Mouse (Mus musculus): ENCODE results near the gene Ecpas. TPM values are rescaled to one million over a fixed set of nuclear protein-coding genes. Genes with fewer than 3 reads are reported as not detected.

Gene Ecpas
- polyA plus RNA-seq, 1 experiment from 2014 or later = 12.7 TPM

- WGBS (ENCODE audit: insufficient replicate concordance) = 2% methylated on average over 3 of the region's 3 CpGs
- Histone ChIP-seq H3K9ac (ENCODE audit: low read depth, low read length) (no peak overlapping the region), H3K27ac (ENCODE audit: low read length) (no peak overlapping the region), H3K4me1 (ENCODE audit: control insufficient read depth, low read depth, low read length) (peaks cover 21% of the 10 kb centered on the region), H3K27me3 (ENCODE audit: control insufficient read depth, insufficient read depth, low read depth, low read length) (no peaks in the 10 kb centered on the region), H3K4me2 (ENCODE audit: low read depth, low read length) (peak overlapping the region; percentile 87; the same call in 1 of the 2 replicates), H3K36me3 (ENCODE audit: control insufficient read depth, insufficient read depth) (no peaks in the 10 kb centered on the region), H3K9me3 (replicated peaks; ENCODE audit: control insufficient read depth, low read length) (no peaks in the 10 kb centered on the region), H3K4me3 (ENCODE audit: low read depth, low read length) (no peak overlapping the region)
- no peak for ATAC-seq (ENCODE audit: low read depth)
Observed at GRCm38 (mm10) chr4:58913336-58914026, 932 bp upstream of the Ecpas start.

GRCm38 (mm10) chr4:58911831-58912628 is 519 bp downstream of the Ecpas start:
- under 1% methylated on average over 101 of the region's 126 CpGs for WGBS (ENCODE audit: insufficient replicate concordance)
- Histone ChIP-seq H3K27me3 (ENCODE audit: control insufficient read depth, insufficient read depth, low read depth, low read length) (no peaks in the 10 kb centered on the region), H3K4me3 (ENCODE audit: low read depth, low read length) (peak overlapping the region; percentile 96), H3K4me1 (ENCODE audit: control insufficient read depth, low read depth, low read length) (peaks cover 21% of the 10 kb centered on the region), H3K9me3 (replicated peaks; ENCODE audit: control insufficient read depth, low read length) (no peaks in the 10 kb centered on the region), H3K9ac (ENCODE audit: low read depth, low read length) (peak overlapping the region; percentile 95), H3K36me3 (ENCODE audit: control insufficient read depth, insufficient read depth) (no peaks in the 10 kb centered on the region), H3K27ac (ENCODE audit: low read length) (peak overlapping the region; percentile 90), H3K4me2 (ENCODE audit: low read depth, low read length) (peak overlapping the region; percentile 87)
- peak; percentile 59 for ATAC-seq (ENCODE audit: low read depth)

DNA sequence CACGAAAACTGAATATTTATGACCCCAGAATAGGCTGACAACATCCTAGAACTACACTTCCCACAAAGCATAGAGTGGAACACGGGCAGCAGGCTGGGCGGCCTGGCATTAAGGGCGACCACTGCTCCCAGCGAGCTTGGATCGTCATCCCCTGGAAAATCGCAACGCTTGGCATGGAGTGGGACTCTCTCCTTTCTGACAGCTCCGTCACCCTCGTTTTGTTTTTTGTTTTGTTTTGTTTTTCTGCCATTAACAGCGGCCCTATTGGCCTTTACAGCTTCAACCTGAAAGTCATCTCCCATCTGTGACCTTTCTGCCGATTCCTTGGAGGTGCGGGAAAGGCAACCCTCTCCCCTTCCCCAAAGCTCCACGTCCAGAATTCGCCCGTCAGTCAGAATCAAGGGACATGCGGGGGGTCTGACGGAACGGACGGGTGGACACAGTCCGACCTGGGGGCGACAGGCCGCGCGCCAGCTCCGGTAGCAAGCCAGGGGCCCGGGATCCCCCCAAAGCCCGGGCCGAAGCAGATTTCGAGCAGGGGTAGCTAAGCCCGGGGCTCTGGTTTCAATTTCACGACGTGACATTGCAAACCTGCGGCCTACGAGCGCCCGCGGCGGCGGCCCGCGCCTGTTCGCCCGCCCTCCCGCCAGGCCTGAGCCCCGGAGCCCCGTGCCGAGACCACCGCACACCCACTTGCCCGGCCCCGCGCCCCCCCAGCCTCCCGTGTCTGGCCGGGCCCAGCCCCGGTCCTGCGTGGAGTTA is 1.3 kb downstream of the Ecpas start:
- Histone ChIP-seq H3K36me3 (ENCODE audit: control insufficient read depth, insufficient read depth) (no peaks in the 10 kb centered on the region), H3K4me1 (ENCODE audit: control insufficient read depth, low read depth, low read length) (peaks cover 21% of the 10 kb centered on the region), H3K4me3 (ENCODE audit: low read depth, low read length) (peak overlapping the region; percentile 96), H3K27me3 (ENCODE audit: control insufficient read depth, insufficient read depth, low read depth, low read length) (no peaks in the 10 kb centered on the region), H3K9ac (ENCODE audit: low read depth, low read length) (peak overlapping the region; percentile 95), H3K27ac (ENCODE audit: low read length) (peak overlapping the region; percentile 90), H3K9me3 (replicated peaks; ENCODE audit: control insufficient read depth, low read length) (no peaks in the 10 kb centered on the region), H3K4me2 (ENCODE audit: low read depth, low read length) (peak overlapping the region; percentile 87)
- ATAC-seq (ENCODE audit: low read depth) = peak; percentile 52
- under 1% methylated on average over 53 of the region's 56 CpGs for WGBS (ENCODE audit: insufficient replicate concordance)

- peaks cover 21% of the 10 kb centered on the region for H3K4me1 ChIP-seq (ENCODE audit: control insufficient read depth, low read depth, low read length)
- ATAC-seq (ENCODE audit: low read depth) = no peak
- peak overlapping the region; percentile 96 for H3K4me3 ChIP-seq (ENCODE audit: low read depth, low read length)
- H3K9ac ChIP-seq (ENCODE audit: low read depth, low read length) = peak overlapping the region; percentile 95
- H3K27ac ChIP-seq (ENCODE audit: low read length) = no peak overlapping the region
- H3K27me3 ChIP-seq (ENCODE audit: control insufficient read depth, insufficient read depth, low read depth, low read length) = no peaks in the 10 kb centered on the region
- H3K9me3 ChIP-seq (replicated peaks; ENCODE audit: control insufficient read depth, low read length) = no peaks in the 10 kb centered on the region
- 33% methylated on average over 16 of the region's 16 CpGs for WGBS (ENCODE audit: insufficient replicate concordance)
- H3K36me3 ChIP-seq (ENCODE audit: control insufficient read depth, insufficient read depth) = no peaks in the 10 kb centered on the region
- H3K4me2 ChIP-seq (ENCODE audit: low read depth, low read length) = peak overlapping the region; percentile 87
Observed at GRCm38 (mm10) chr4:58910175-58911068, 2.1 kb downstream of the Ecpas start.

DNA sequence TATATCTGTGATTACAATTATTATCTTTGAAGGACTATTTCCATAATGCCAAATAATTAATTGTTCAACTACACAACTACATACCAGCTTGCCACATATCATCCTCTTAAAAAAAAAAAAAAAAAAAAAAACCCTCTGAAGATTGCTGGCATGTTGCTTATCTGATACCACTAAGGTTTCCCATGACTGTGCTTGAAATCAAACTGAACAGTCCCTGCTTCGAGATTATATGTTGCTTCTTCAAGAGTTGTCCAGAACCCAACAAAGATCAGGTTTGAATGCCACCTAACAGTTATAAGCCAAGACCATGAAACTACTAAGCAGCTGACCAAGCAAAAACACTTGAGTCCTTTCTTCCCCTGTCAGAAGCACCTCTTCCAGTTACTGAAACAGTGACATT is 5.1 kb downstream of the Ecpas start:
- Histone ChIP-seq H3K4me2 (ENCODE audit: low read depth, low read length) (no peak overlapping the region), H3K27ac (ENCODE audit: low read length) (no peak overlapping the region), H3K36me3 (ENCODE audit: control insufficient read depth, insufficient read depth) (no peaks in the 10 kb centered on the region), H3K4me3 (ENCODE audit: low read depth, low read length) (no peak overlapping the region), H3K9me3 (replicated peaks; ENCODE audit: control insufficient read depth, low read length) (no peaks in the 10 kb centered on the region), H3K4me1 (ENCODE audit: control insufficient read depth, low read depth, low read length) (peaks cover 10% of the 10 kb centered on the region), H3K9ac (ENCODE audit: low read depth, low read length) (no peak overlapping the region), H3K27me3 (ENCODE audit: control insufficient read depth, insufficient read depth, low read depth, low read length) (no peaks in the 10 kb centered on the region)
- WGBS (ENCODE audit: insufficient replicate concordance) = 15% methylated on average over 1 of the region's 1 CpGs
- no peak for ATAC-seq (ENCODE audit: low read depth)

GRCm38 (mm10) chr4:58898318-58898717 is 14.2 kb downstream of the Ecpas start:
- Histone ChIP-seq H3K36me3 (ENCODE audit: control insufficient read depth, insufficient read depth) (no peaks in the 10 kb centered on the region), H3K4me1 (ENCODE audit: control insufficient read depth, low read depth, low read length) (peaks cover 5% of the 10 kb centered on the region), H3K9ac (ENCODE audit: low read depth, low read length) (no peak overlapping the region), H3K4me2 (ENCODE audit: low read depth, low read length) (no peak overlapping the region), H3K27ac (ENCODE audit: low read length) (no peak overlapping the region), H3K27me3 (ENCODE audit: control insufficient read depth, insufficient read depth, low read depth, low read length) (no peaks in the 10 kb centered on the region), H3K4me3 (ENCODE audit: low read depth, low read length) (no peak overlapping the region), H3K9me3 (replicated peaks; ENCODE audit: control insufficient read depth, low read length) (no peaks in the 10 kb centered on the region)
- ATAC-seq (ENCODE audit: low read depth) = no peak

GRCm38 (mm10) chr4:58897436-58897835 is 15.1 kb downstream of the Ecpas start:
- H3K9ac ChIP-seq (ENCODE audit: low read depth, low read length) = no peak overlapping the region
- H3K4me3 ChIP-seq (ENCODE audit: low read depth, low read length) = no peak overlapping the region
- H3K9me3 ChIP-seq (replicated peaks; ENCODE audit: control insufficient read depth, low read length) = no peaks in the 10 kb centered on the region
- H3K36me3 ChIP-seq (ENCODE audit: control insufficient read depth, insufficient read depth) = no peaks in the 10 kb centered on the region
- no peak for ATAC-seq (ENCODE audit: low read depth)
- no peaks in the 10 kb centered on the region for H3K27me3 ChIP-seq (ENCODE audit: control insufficient read depth, insufficient read depth, low read depth, low read length)
- H3K27ac ChIP-seq (ENCODE audit: low read length) = no peak overlapping the region
- peaks cover 5% of the 10 kb centered on the region for H3K4me1 ChIP-seq (ENCODE audit: control insufficient read depth, low read depth, low read length)
- 69% methylated on average over 4 of the region's 4 CpGs for WGBS (ENCODE audit: insufficient replicate concordance)
- H3K4me2 ChIP-seq (ENCODE audit: low read depth, low read length) = no peak overlapping the region

GRCm38 (mm10) chr4:58894399-58894798 is 18.1 kb downstream of the Ecpas start:
- Histone ChIP-seq H3K4me3 (ENCODE audit: low read depth, low read length) (no peak overlapping the region), H3K27me3 (ENCODE audit: control insufficient read depth, insufficient read depth, low read depth, low read length) (no peaks in the 10 kb centered on the region), H3K4me1 (ENCODE audit: control insufficient read depth, low read depth, low read length) (peaks cover 18% of the 10 kb centered on the region), H3K36me3 (ENCODE audit: control insufficient read depth, insufficient read depth) (no peaks in the 10 kb centered on the region), H3K9me3 (replicated peaks; ENCODE audit: control insufficient read depth, low read length) (no peaks in the 10 kb centered on the region), H3K9ac (ENCODE audit: low read depth, low read length) (no peak overlapping the region), H3K4me2 (ENCODE audit: low read depth, low read length) (no peak overlapping the region), H3K27ac (ENCODE audit: low read length) (no peak overlapping the region)
- peak; percentile 51; the same call in 1 of the 2 replicates for ATAC-seq (ENCODE audit: low read depth)
- WGBS (ENCODE audit: insufficient replicate concordance) = 45% methylated on average over 7 of the region's 7 CpGs

All from liver, embryonic 16.5 days (tissue).